ENCODE assay signal across 28 mouse cellular contexts in the genomic region with DNA sequence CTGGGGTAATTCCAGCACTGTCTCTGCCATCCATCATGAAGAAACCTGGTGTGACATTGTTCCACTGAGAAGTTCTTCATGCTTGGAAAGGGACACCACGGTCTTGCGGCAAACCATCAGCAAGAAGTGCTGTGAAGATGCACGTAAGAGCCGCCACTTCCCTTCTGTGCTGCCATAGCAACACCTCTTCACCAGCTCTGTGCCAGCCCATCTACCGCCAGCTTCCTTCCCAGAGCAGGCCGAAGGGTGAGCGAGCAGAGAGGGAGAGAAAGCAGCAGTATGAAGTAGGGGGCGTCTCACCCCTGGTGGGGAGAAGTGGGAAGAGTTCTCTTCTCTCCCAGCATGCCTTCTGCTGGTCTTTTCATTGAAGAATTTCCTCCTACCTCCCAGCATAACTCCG.
DNase-seq lines count a peak whose midpoint lies in the region; ATAC-seq and TF ChIP-seq lines count a peak whose summit lies in the region.
"Had no signal": no experiment of that assay in that cellular context is flagged by ENCODE, and none has a peak within 500 bp of the region (broad histone marks: within the 10 kb centered on the region; RNA-seq: fewer than 3 reads in every experiment).

No protein-coding gene starts in this region.

- no peak for TF ChIP-seq POLR2A in thymus, adult 2 months (IDR thresholded peaks at IDR 0.05; ENCODE audit: control insufficient read depth, extremely low read depth, insufficient read depth, low read length, poor library complexity)

- peak; percentile 23 for DNase-seq in right cerebral cortex, postnatal 25 days
- DNase-seq in right cerebral cortex, postnatal 36 days (ENCODE audit: low spot score in 2 of 2), result no peak
- peak; percentile 28 for DNase-seq in ZHBTc4 (ENCODE audit: low read depth, low spot score)
- DNase-seq in thymus, adult 2 months, result no peak
- DNase-seq in layer of hippocampus, postnatal 14 days (ENCODE audit: low spot score in 2 of 2), result no peak
- DNase-seq: adrenal gland, postnatal 25 days; cerebellum, adult 8-10 months; cerebellum, postnatal 36 days; forebrain, postnatal 0 days; heart, postnatal 4 days; kidney, postnatal 25 days; lung, embryonic 14.5 days had no signal

- WGBS in thymus, adult 2 months, result 17% methylated on average over 9 of the region's 9 CpGs

- no peak overlapping the region for H3K4me3 ChIP-seq in thymus, adult 2 months (ENCODE audit: control insufficient read depth, insufficient read depth, low read length)
- H3K4me3 ChIP-seq: erythroblast, embryonic 14.5 days; forebrain, embryonic 12.5 days; kidney, embryonic 15.5 days; left cerebral cortex, adult 2 months; limb, embryonic 12.5 days; liver, embryonic 15.5 days; megakaryocyte, embryonic 14.5 days; midbrain, embryonic 12.5 days; myocyte; neural tube, embryonic 12.5 days had no signal

- H3K27ac ChIP-seq in thymus, adult 2 months (ENCODE audit: control insufficient read depth, insufficient read depth, low read length), result no peak overlapping the region
- H3K27ac ChIP-seq: forebrain, embryonic 12.5 days; hindbrain, embryonic 14.5 days; kidney, embryonic 15.5 days; left cerebral cortex, adult 2 months; limb, embryonic 12.5 days; liver, embryonic 15.5 days; midbrain, embryonic 12.5 days; neural tube, embryonic 12.5 days had no signal

- H3K27me3 ChIP-seq in thymus, adult 2 months (ENCODE audit: control insufficient read depth, insufficient read depth, low read length), result no peaks in the 10 kb centered on the region
- H3K27me3 ChIP-seq: CH12.LX; forebrain, embryonic 12.5 days; kidney, embryonic 15.5 days; liver, embryonic 15.5 days; megakaryocyte, embryonic 14.5 days; midbrain, embryonic 12.5 days; neural tube, embryonic 12.5 days; Patski had no signal

- H3K36me3 ChIP-seq in thymus, adult 2 months (ENCODE audit: control insufficient read depth, insufficient read depth, low read length), result no peaks in the 10 kb centered on the region
- H3K36me3 ChIP-seq: forebrain, embryonic 12.5 days; kidney, embryonic 15.5 days; limb, embryonic 12.5 days; liver, embryonic 15.5 days; midbrain, embryonic 12.5 days; neural tube, embryonic 12.5 days had no signal

- ATAC-seq in hematopoietic stem cell, adult 5-6 weeks (replicated peaks in 1 of 2; ENCODE audit: insufficient read depth in 1 of 2, low FRiP score in 2 of 2, low TSS enrichment in 1 of 2, low read depth in 1 of 2, poor library complexity in 2 of 2, severe bottlenecking in 2 of 2), result peak; percentile 94 to 97
- no peak for ATAC-seq in erythroid progenitor cell, adult 5-6 weeks (replicated peaks; ENCODE audit: low FRiP score, poor library complexity, severe bottlenecking)
- ATAC-seq: forebrain, postnatal 0 days; intestine, postnatal 0 days; Patski had no signal

- H3K4me1 ChIP-seq in thymus, adult 2 months (replicated peaks; ENCODE audit: control insufficient read depth, insufficient read depth, low read length), result no peaks in the 10 kb centered on the region
- H3K4me1 ChIP-seq: forebrain, embryonic 12.5 days; kidney, embryonic 15.5 days; limb, embryonic 12.5 days; liver, embryonic 15.5 days; midbrain, embryonic 12.5 days; neural tube, embryonic 12.5 days had no signal

- no peak for TF ChIP-seq CTCF in thymus, adult 2 months (IDR thresholded peaks at IDR 0.05; ENCODE audit: borderline replicate concordance, control insufficient read depth, extremely low read depth, insufficient read depth, low read length, poor library complexity)

Comparison
In these comparisons a context has a peak if more than half of its experiments do, and no peak if none do; other contexts are left out.
1. DNase-seq: peak in right cerebral cortex, postnatal 25 days (single experiment) and ZHBTc4 (single experiment); none in right cerebral cortex, postnatal 36 days (0 of 2), thymus, adult 2 months (single experiment) and layer of hippocampus, postnatal 14 days (0 of 2).